Mouse (Mus musculus) kidney, adult 2 months (tissue): Measurements from ENCODE around the gene St13. TPM values are rescaled to one million over a fixed set of nuclear protein-coding genes. Genes with fewer than 3 reads are reported as not detected.

Source experiments
- DNase-seq: peaks from one replicate; pipeline ENCODE4 v3.0.0; 2021
- H3K27ac ChIP-seq: fragments of 200-500 bp; 2 replicates; pipeline ENCODE4 v1.5.1; 2012; ENCODE audit warnings: low read depth, low read length, control low read depth, inconsistent platforms; ENCODE audit not compliant: insufficient read depth
- H3K27me3 ChIP-seq: fragments of 200-500 bp; replicated peaks from 2 replicates; pipeline ENCODE4 v1.6.1; 2012; ENCODE audit warnings: mild to moderate bottlenecking, moderate library complexity, low read length, inconsistent platforms; ENCODE audit not compliant: control insufficient read depth, insufficient read depth
- H3K36me3 ChIP-seq: fragments of 200-500 bp; 2 replicates; pipeline ENCODE4 v1.6.1; 2012; ENCODE audit warnings: mild to moderate bottlenecking, moderate library complexity, low read length, inconsistent platforms; ENCODE audit not compliant: control insufficient read depth, insufficient read depth
- H3K4me1 ChIP-seq: fragments of 200-500 bp; 2 replicates; pipeline ENCODE4 v1.6.1; 2011; ENCODE audit warnings: low read length; ENCODE audit not compliant: control insufficient read depth, insufficient read depth
- H3K4me3 ChIP-seq: fragments of 200-500 bp; 2 replicates; pipeline ENCODE4 v1.5.1; 2011; ENCODE audit warnings: mild to moderate bottlenecking, low read depth, low read length, control low read depth; ENCODE audit not compliant: insufficient read depth
- CTCF ChIP-seq: fragments of 200-500 bp; conservative IDR thresholded peaks from 2 replicates; pipeline ENCODE4 v1.5.1; 2011; ENCODE audit warnings: low read depth, mild to moderate bottlenecking, control low read depth, low read length, moderate library complexity, mixed read lengths; ENCODE audit not compliant: insufficient read depth, insufficient read length
- POLR2A ChIP-seq: fragments of 200-500 bp; IDR thresholded peaks from one replicate; pipeline ENCODE4 v1.6.1; 2011; ENCODE audit warnings: low read depth, low read length, control low read depth
- WGBS: fragments of 180-500 bp; shearing (Covaris S2); methylation state at CpG from one replicate; pipeline ENCODE4 v1.1.7; 2018; 5-methylcytosine and 5-hydroxymethylcytosine counted together
- polyA plus RNA-seq: library from polyadenylated mRNA; depleted of rRNA; stranded (reverse); fragments of >200 nt; gene quantifications from 2 replicates; pipeline ENCODE4 v1.2.3, GENCODE M21; 2012

The St13 gene
- polyA plus RNA-seq, 1 experiment = 46.3 TPM

GRCm38 (mm10) chr15:81360345-81361021 lies 39.4 kb downstream of the St13 start, which contains the start of gene Slc25a17:
Gene Slc25a17, minus strand, starts transcription at chr15:81360812.
- Histone ChIP-seq H3K4me1 (peaks cover 45% of the 10 kb centered on the region), H3K27ac (peak within 1 kb of the TSS; percentile 75), H3K27me3 (no peaks in the 10 kb centered on the region), H3K4me3 (peak within 1 kb of the TSS; percentile 81), H3K36me3 (no peaks in the 10 kb centered on the region; the same call in 1 of the 2 replicates)
- TF ChIP-seq POLR2A (peak; percentile 34), CTCF (no peak)
- WGBS = under 1% methylated on average over 30 of the region's 30 CpGs
- peak; percentile 98 for DNase-seq

- no peaks in the 10 kb centered on the region; the same call in 1 of the 2 replicates for H3K36me3 ChIP-seq
- peaks cover 43% of the 10 kb centered on the region for H3K4me1 ChIP-seq
- no peak for DNase-seq
- peak overlapping the region; percentile 75 for H3K27ac ChIP-seq
- TF ChIP-seq CTCF = no peak
- TF ChIP-seq POLR2A = no peak
- H3K27me3 ChIP-seq = no peaks in the 10 kb centered on the region
- 36% methylated on average over 5 of the region's 5 CpGs for WGBS
- H3K4me3 ChIP-seq = peak overlapping the region; percentile 64
Measured at GRCm38 (mm10) chr15:81359421-81359820, 40.5 kb downstream of the St13 start.

- WGBS = 23% methylated on average over 3 of the region's 3 CpGs
- DNase-seq = peak; percentile 82
- no peaks in the 10 kb centered on the region for H3K27me3 ChIP-seq
- peak overlapping the region; percentile 5; the same call in 1 of the 2 replicates for H3K4me3 ChIP-seq
- H3K36me3 ChIP-seq = no peaks in the 10 kb centered on the region; the same call in 1 of the 2 replicates
- TF ChIP-seq CTCF = no peak
- no peak for TF ChIP-seq POLR2A
- H3K27ac ChIP-seq = peak overlapping the region; percentile 75
- peaks cover 43% of the 10 kb centered on the region for H3K4me1 ChIP-seq
Measured at GRCm38 (mm10) chr15:81358943-81359342, 40.9 kb downstream of the St13 start.

GRCm38 (mm10) chr15:81356946-81357345 lies 42.9 kb downstream of the St13 start:
- H3K27ac ChIP-seq = 0 out of 2 replicates have a peak overlapping the region, but pooled peaks have one; percentile 30
- 40% methylated on average over 5 of the region's 5 CpGs for WGBS
- H3K4me3 ChIP-seq = no peak overlapping the region
- no peaks in the 10 kb centered on the region for H3K27me3 ChIP-seq
- TF ChIP-seq POLR2A (no peak), CTCF (no peak)
- DNase-seq = no peak
- H3K4me1 ChIP-seq = peaks cover 31% of the 10 kb centered on the region
- H3K36me3 ChIP-seq = no peaks in the 10 kb centered on the region; the same call in 1 of the 2 replicates

- H3K36me3 ChIP-seq = no peaks in the 10 kb centered on the region; the same call in 1 of the 2 replicates
- peak; percentile 77 for DNase-seq
- 66% methylated on average over 3 of the region's 3 CpGs for WGBS
- H3K4me3 ChIP-seq = no peak overlapping the region
- no peaks in the 10 kb centered on the region for H3K27me3 ChIP-seq
- peaks cover 32% of the 10 kb centered on the region for H3K4me1 ChIP-seq
- TF ChIP-seq CTCF (peak; percentile 36; the same call in 1 of the 2 replicates), POLR2A (no peak)
- no peak overlapping the region for H3K27ac ChIP-seq
Measured at GRCm38 (mm10) chr15:81355146-81355761, 44.6 kb downstream of the St13 start.

GRCm38 (mm10) chr15:81352638-81353037 lies 47.2 kb downstream of the St13 start:
- no peaks in the 10 kb centered on the region; the same call in 1 of the 2 replicates for H3K36me3 ChIP-seq
- no peak overlapping the region for H3K27ac ChIP-seq
- H3K4me1 ChIP-seq = peaks cover 19% of the 10 kb centered on the region; the same call in 1 of the 2 replicates
- 49% methylated on average over 1 of the region's 1 CpGs for WGBS
- peak; percentile 58 for TF ChIP-seq CTCF
- TF ChIP-seq POLR2A = no peak
- H3K4me3 ChIP-seq = no peak overlapping the region
- no peak for DNase-seq
- H3K27me3 ChIP-seq = no peaks in the 10 kb centered on the region

- Histone ChIP-seq H3K4me3 (no peak overlapping the region), H3K4me1 (peaks cover 19% of the 10 kb centered on the region; the same call in 1 of the 2 replicates), H3K27ac (no peak overlapping the region), H3K27me3 (no peaks in the 10 kb centered on the region; the same call in 1 of the 2 replicates), H3K36me3 (no peaks in the 10 kb centered on the region; the same call in 1 of the 2 replicates)
- DNase-seq = no peak
- 49% methylated on average over 1 of the region's 1 CpGs for WGBS
- TF ChIP-seq POLR2A (no peak), CTCF (no peak)
Measured at GRCm38 (mm10) chr15:81350401-81350800, 49.5 kb downstream of the St13 start.
